Mouse (Mus musculus) lung, adult 2 months (tissue): ENCODE results near the gene Gga2. TPM values are rescaled to one million over a fixed set of nuclear protein-coding genes. Genes with fewer than 3 reads are reported as not detected.
A peak's percentile ranks its signal among the peaks of the same experiment; 100 is the strongest.

Experiments
- DNase-seq: peaks from one replicate; pipeline ENCODE4 v3.0.0; 2022
- H3K4me1 ChIP-seq: fragments of 200-500 bp; 2 replicates; pipeline ENCODE4 v1.6.1; 2011; ENCODE audit warnings: low read length; ENCODE audit not compliant: control insufficient read depth, insufficient read depth
- H3K4me3 ChIP-seq: fragments of 200-500 bp; replicated peaks from 2 replicates; pipeline ENCODE3; 2011; ENCODE audit warnings: low read depth, mild to moderate bottlenecking, control low read depth, low read length; ENCODE audit errors: extremely low read depth
- CTCF ChIP-seq: fragments of 200-500 bp; IDR thresholded peaks from 2 replicates; pipeline ENCODE4 v1.5.1; 2011; ENCODE audit warnings: mild to moderate bottlenecking, low read length, control low read depth; ENCODE audit not compliant: insufficient read depth
- POLR2A ChIP-seq: fragments of 200-500 bp; IDR thresholded peaks from 2 replicates; pipeline ENCODE4 v1.6.1; 2011; ENCODE audit warnings: low read depth, mild to moderate bottlenecking, control low read depth, low read length, borderline replicate concordance; ENCODE audit errors: extremely low read depth
- WGBS: fragments of 180-500 bp; shearing (Covaris S2); methylation state at CpG from one replicate; pipeline ENCODE4 v1.1.7; 2018; 5-methylcytosine and 5-hydroxymethylcytosine counted together
- polyA plus RNA-seq: library from polyadenylated mRNA; depleted of rRNA; stranded (reverse); fragments of >200 nt; gene quantifications from 2 replicates; pipeline ENCODE4 v1.2.3, GENCODE M21; 2012

Gene Gga2
- polyA plus RNA-seq, 1 experiment, result 26.2 TPM

DNA sequence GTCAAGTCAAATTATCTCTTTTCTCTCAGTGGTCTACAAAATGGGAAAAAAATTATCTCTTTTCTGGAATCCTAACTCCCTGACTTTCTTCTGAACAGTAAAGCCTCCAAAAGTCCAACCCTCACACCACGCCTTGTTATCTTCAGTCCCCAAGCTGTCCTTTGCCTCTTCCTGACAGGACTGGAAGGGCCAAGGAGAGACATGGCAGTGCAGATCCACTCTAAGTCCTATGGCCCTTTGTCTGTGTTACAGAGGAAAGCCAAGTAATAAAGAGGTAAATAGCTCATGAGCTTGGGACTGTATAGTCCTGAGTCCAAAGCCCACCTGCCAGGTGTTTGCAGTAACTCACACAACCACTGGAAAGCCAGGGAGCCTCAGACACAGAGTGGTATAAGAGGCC is 24.7 kb upstream of the Gga2 start:
- TF ChIP-seq CTCF (no peak), POLR2A (no peak)
- H3K4me1 ChIP-seq, result no peaks in the 10 kb centered on the region
- H3K4me3 ChIP-seq, result no peak overlapping the region
- WGBS, result 74% methylated on average over 1 of the region's 1 CpGs
- DNase-seq, result no peak

DNA sequence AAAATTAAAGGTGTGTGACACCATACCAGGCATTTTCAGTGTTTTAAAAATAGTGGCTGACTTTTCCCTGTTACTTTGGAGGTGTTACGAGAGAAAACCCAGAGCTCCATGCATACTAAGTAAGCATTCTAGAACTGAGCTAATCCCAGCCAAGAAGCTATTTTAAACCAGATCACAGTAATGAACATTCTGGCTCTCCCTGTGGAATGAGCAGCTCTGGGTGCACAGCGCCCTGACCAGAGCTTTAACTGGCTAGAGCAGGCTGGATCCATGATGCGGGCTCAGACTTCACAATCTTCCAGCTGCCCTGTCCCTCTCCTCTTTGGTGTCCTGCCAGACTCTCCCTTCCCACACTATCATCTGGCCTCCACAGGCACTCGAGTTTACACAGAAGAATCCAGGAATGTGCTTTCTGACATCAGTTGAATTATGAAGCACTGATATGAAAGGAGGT is 24.2 kb upstream of the Gga2 start:
- no peaks in the 10 kb centered on the region for H3K4me1 ChIP-seq
- no peak for DNase-seq
- H3K4me3 ChIP-seq, result no peak overlapping the region
- no peak for TF ChIP-seq POLR2A
- TF ChIP-seq CTCF, result no peak
- 67% methylated on average over 4 of the region's 4 CpGs for WGBS

DNA sequence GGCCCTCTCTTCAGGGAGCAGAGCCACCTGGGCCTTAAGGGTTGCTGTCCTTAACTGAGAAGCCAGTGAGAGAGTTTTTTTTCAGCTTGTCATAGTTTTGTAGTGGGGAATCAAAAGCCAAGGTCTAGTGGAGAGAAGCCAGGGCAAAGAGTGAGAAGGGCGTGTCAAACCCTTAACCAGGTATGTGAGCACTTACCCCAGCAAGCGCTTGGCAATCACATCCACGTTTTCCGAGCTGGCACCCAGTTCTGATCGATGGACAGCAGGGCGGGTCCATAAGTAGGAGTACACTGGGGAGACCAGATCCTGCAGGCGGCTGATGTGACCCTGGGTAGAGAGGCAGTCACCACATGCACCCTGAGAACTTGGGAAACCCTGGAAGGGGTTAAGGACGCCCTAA is 23.1 kb upstream of the Gga2 start:
- WGBS, result 79% methylated on average over 8 of the region's 8 CpGs
- no peak for TF ChIP-seq POLR2A
- TF ChIP-seq CTCF, result no peak
- H3K4me3 ChIP-seq, result no peak overlapping the region
- H3K4me1 ChIP-seq, result no peaks in the 10 kb centered on the region
- DNase-seq, result peak; percentile 34

DNA sequence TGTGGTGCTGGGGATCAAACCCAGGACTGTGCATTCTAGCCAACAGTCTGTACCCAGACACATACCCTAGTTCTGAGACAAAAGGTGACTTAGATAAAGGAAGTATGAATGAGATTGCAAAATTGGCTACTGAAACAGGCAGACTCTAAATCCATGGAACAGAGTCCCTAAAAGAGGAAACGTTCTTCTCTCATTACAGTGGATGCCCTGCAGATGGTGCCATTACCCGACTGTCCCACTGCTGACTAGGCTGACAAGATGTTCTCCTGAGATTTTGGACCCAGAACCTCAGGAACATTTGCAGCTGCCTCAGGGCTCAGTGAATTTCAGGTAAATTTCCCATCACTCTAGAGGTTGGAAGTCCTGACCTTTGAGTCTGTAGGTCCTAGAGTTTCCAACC is 13.3 kb upstream of the Gga2 start:
- H3K4me1 ChIP-seq, result no peaks in the 10 kb centered on the region
- TF ChIP-seq CTCF, result peak; percentile 50
- no peak for TF ChIP-seq POLR2A
- WGBS, result 11% methylated on average over 2 of the region's 2 CpGs
- H3K4me3 ChIP-seq, result no peak overlapping the region
- no peak for DNase-seq

DNA sequence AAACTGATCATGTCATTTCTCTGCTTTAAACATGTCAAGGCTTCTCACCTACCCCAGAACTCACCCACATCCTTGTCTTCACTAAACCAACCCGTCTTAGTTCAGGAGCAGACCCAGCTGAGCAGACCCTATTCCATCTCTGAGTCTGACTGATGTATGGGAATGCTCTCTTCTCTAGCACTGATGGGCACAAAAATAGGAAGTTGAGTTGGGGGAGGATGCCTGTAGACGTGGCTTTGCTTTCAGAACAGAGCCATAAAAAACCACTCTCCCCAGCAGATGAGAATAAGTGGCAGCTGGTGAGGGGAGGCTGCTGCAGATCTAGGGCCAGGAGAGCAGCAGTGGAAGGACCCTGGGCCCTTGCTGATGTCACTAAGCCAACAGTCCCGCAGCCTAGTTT is 12.3 kb upstream of the Gga2 start:
- H3K4me1 ChIP-seq, result no peaks in the 10 kb centered on the region
- 63% methylated on average over 3 of the region's 3 CpGs for WGBS
- TF ChIP-seq POLR2A (no peak), CTCF (no peak)
- no peak overlapping the region for H3K4me3 ChIP-seq
- DNase-seq, result no peak

DNA sequence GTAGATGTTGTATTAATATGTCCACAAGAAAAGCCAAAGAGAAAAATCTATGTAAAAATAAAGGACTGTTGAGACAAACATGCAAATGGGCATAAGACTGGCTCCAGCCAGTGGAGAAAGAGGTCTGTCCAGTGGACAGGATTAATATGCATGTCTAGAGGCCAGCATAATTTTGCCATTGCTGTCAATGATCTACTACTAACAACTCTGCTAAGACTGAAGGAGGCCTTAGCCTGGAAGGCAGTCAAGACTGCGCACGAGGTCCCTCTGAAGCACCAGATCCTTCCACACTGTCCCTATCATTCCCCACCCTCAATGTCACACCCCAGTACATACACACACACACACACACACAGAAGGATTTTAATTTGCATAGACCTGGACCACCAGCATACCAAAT is 1.1 kb upstream of the Gga2 start:
- Histone ChIP-seq H3K4me1 (no peaks in the 10 kb centered on the region), H3K4me3 (no peak overlapping the region)
- DNase-seq, result no peak
- TF ChIP-seq CTCF (no peak), POLR2A (no peak)
- WGBS, result 88% methylated on average over 2 of the region's 2 CpGs

DNA sequence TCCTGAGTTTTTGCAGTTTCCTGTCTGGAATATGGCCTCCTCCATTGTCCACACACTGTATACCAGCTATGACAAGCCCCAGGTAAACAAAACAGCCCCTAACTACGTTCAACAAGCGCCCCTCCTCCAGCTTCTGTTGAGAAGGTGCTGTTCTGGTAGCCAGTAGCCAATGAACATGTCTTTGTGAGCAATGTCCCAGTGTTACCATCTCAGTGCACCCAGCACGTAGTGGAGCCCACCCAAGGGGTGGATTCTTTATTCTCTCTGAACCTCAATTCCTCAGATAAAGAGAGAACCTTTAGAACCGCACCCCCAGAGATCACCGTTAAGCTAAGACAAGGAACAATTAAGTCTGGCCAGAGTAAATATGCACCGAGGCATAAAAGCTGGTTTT is 752 bp downstream of the Gga2 start:
- Histone ChIP-seq H3K4me3 (peak overlapping the region; percentile 75), H3K4me1 (no peaks in the 10 kb centered on the region)
- TF ChIP-seq CTCF, result no peak
- no peak for TF ChIP-seq POLR2A
- WGBS, result 7% methylated on average over 6 of the region's 6 CpGs
- DNase-seq, result no peak

GRCm38 (mm10) chr7:122018978-122019377 is 2.0 kb downstream of the Gga2 start:
- no peaks in the 10 kb centered on the region for H3K4me1 ChIP-seq
- no peak overlapping the region for H3K4me3 ChIP-seq
- WGBS, result 89% methylated on average over 7 of the region's 7 CpGs
- TF ChIP-seq CTCF (no peak), POLR2A (no peak)
- no peak for DNase-seq

DNA sequence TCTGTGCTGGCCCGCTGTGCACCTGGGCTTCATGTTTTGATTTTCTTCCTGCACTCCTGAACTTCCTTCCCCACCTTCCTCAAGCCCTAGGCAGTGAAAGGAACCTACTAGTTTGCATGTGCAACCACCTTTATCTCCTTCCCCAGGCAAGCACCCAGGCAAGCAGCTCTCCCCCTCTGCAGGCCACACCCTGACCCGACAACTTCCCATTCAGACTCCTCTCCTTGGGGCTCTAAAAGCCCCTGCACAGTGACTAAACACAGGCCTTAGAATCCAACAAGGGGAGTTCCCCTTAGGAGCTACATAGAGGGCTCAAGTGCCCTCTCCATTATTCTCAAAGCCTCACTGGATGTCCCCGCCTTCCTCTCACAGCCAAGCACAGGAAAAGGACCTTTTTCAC is 2.8 kb downstream of the Gga2 start:
- peak; percentile 11 for DNase-seq
- Histone ChIP-seq H3K4me1 (no peaks in the 10 kb centered on the region), H3K4me3 (no peak overlapping the region)
- no peak for TF ChIP-seq POLR2A
- no peak for TF ChIP-seq CTCF
- WGBS, result 52% methylated on average over 3 of the region's 3 CpGs

GRCm38 (mm10) chr7:122015734-122016133 is 5.3 kb downstream of the Gga2 start:
- TF ChIP-seq CTCF (no peak), POLR2A (no peak)
- WGBS, result 53% methylated on average over 10 of the region's 10 CpGs
- H3K4me3 ChIP-seq, result no peak overlapping the region
- H3K4me1 ChIP-seq, result no peaks in the 10 kb centered on the region
- no peak for DNase-seq

DNA sequence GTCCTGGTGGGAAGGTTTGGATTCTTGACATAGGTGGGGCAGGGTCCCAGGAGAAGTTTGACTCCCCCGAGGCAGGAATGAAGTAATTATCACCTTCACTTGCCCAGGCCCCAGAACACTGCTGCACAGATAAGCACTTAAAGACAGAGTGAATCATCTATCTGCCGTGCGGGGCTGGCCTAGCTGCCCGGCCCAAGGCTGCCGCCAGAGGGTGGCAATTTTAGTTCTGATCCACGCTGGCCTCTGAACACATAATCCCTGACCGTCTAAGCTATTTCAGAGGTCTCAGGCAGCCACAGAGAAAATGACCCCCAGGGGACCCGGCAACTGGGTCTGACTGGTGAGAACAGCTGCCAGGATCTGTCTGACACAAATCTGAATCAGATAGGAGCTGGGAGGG is 5.9 kb downstream of the Gga2 start:
- no peak for DNase-seq
- WGBS, result 49% methylated on average over 8 of the region's 8 CpGs

More for the DNA sequence above, 5.9 kb downstream of the Gga2 start:
- H3K4me3 ChIP-seq, result no peak overlapping the region
- TF ChIP-seq CTCF (no peak), POLR2A (no peak)
- H3K4me1 ChIP-seq, result no peaks in the 10 kb centered on the region
